Mouse (Mus musculus) midbrain, embryonic 16.5 days (tissue): ENCODE data around the gene Immp2l. TPM values are rescaled to one million over a fixed set of nuclear protein-coding genes. Genes with fewer than 3 reads are reported as not detected.

Experiments used
- ATAC-seq: fragments of 200-750 bp; cut with Nextera tagmentation; 2 replicates; pipeline ENCODE4 v1.8.0; 2017; ENCODE audit warnings: moderate TSS enrichment
- H3K27ac ChIP-seq: fragments of 300-500 bp; sonication (generic); 2 replicates; pipeline ENCODE4 v1.5.1; 2014; ENCODE audit warnings: mild to moderate bottlenecking, low read length, mixed read lengths
- H3K27me3 ChIP-seq: fragments of 300-500 bp; sonication (generic); 2 replicates; pipeline ENCODE4 v1.6.1; 2014; ENCODE audit warnings: low read depth, low read length, mixed read lengths; ENCODE audit not compliant: control insufficient read depth, insufficient read depth
- H3K36me3 ChIP-seq: fragments of 300-500 bp; sonication (generic); 2 replicates; pipeline ENCODE4 v1.6.1; 2014; ENCODE audit warnings: mild to moderate bottlenecking, low read length, moderate library complexity, mixed read lengths; ENCODE audit not compliant: control insufficient read depth, insufficient read depth
- H3K4me1 ChIP-seq: fragments of 300-500 bp; sonication (generic); 2 replicates; pipeline ENCODE4 v1.6.1; 2014; ENCODE audit warnings: mild to moderate bottlenecking, low read length, mixed read lengths; ENCODE audit not compliant: control insufficient read depth, insufficient read depth
- H3K4me2 ChIP-seq: fragments of 300-500 bp; sonication (generic); 2 replicates; pipeline ENCODE4 v1.6.1; 2014; ENCODE audit warnings: mild to moderate bottlenecking, low read length, mixed read lengths
- H3K4me3 ChIP-seq: fragments of 300-500 bp; sonication (generic); 2 replicates; pipeline ENCODE4 v1.5.1; 2014; ENCODE audit warnings: low read depth, mild to moderate bottlenecking, low read length, moderate library complexity, mixed read lengths
- H3K9ac ChIP-seq: fragments of 300-500 bp; sonication (generic); 2 replicates; pipeline ENCODE4 v1.6.1; 2014; ENCODE audit warnings: low read depth, low read length, mixed read lengths
- H3K9me3 ChIP-seq: fragments of 300-500 bp; sonication (generic); replicated peaks from 2 replicates; pipeline ENCODE4 v1.6.1; 2014; ENCODE audit warnings: mild to moderate bottlenecking, low read length, mixed read lengths; ENCODE audit not compliant: control insufficient read depth, poor library complexity, severe bottlenecking
- WGBS: fragments of 180-500 bp; shearing (Covaris S2); extraction: QIAGEN DNeasy Blood & Tissue Kit; methylation state at CpG from one replicate; pipeline ENCODE4 v1.1.7; 2014; 5-methylcytosine and 5-hydroxymethylcytosine counted together
- polyA plus RNA-seq: library from polyadenylated mRNA; unstranded; fragments of >200 nt; fragmentation: Nextera tagmentation; extraction: Ambion mirVana; gene quantifications from 2 replicates; pipeline ENCODE4 v1.2.1, GENCODE M21; 2015

The Immp2l gene
- polyA plus RNA-seq, 1 experiment from 2014 or later, result 6.6 TPM

DNA sequence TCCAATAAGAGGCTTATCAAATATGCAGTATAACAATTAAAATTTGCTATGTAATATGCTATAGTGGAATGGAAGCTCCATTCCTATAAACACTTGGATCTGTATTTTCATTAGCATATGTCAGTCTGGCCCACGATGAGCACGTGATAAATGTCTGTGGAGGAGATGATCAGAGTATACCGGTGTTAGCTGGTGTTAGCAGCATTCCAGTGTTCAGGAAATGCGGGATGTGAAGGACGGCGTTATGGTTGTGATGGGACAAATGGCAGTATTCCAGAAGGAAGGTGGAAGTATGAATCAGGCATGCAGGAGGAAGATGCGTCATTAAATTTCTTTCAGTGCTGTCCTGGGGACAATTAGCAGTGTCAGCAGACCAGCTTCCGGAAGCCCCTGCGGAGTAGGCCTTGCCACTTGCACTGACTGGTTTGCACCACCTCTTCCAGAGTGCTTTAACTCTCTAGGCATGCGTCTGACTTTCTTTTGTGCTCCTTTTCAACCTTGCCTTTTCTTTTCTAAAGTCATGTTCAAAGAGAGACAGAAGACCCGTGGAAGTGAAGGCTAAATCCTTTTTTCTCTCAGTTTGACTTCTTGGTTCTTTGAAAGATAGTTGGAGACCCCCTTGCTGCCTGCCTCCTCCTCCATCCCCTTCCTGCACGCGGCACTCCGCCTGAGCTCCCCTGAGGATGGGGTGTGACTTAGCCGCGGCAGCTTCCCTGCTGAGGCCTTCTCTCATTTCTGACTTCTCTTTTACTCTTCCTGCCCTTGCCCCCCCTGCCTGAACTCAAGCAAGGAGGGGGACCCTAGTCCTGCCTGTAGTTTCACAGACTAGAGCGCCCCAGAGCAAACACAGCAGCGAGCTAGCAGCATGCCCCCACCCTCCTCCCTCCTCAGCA lies 541.9 kb downstream of the Immp2l start:
- no peaks in the 10 kb centered on the region for H3K27me3 ChIP-seq
- 14% methylated on average over 18 of the region's 18 CpGs for WGBS
- no peak overlapping the region for H3K27ac ChIP-seq
- H3K4me3 ChIP-seq, result no peak overlapping the region
- H3K36me3 ChIP-seq, result no peaks in the 10 kb centered on the region
- H3K4me1 ChIP-seq, result peaks cover 10% of the 10 kb centered on the region
- H3K9me3 ChIP-seq, result no peaks in the 10 kb centered on the region
- H3K9ac ChIP-seq, result peak overlapping the region; percentile 8; the same call in 1 of the 2 replicates
- peak overlapping the region; percentile 39 for H3K4me2 ChIP-seq
- peak; percentile 87 for ATAC-seq

DNA sequence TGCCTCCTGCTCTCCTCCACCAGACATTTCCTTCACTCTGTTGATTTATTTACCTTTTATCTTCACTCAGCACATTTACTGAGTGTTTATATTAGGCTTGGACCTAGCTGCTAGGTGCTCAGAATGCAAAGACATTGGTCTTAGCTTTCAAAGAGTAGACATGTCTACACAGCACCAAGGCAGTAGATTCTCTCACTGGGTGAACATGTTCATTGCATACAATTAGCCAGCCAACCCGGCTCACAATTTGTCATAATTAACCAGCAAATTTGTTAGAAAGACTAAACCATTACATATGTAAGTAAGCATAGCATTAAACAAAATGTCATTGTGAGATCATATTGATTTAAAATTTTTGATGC lies 542.5 kb downstream of the Immp2l start:
- peak overlapping the region; percentile 39 for H3K4me2 ChIP-seq
- H3K4me3 ChIP-seq, result no peak overlapping the region
- H3K27ac ChIP-seq, result no peak overlapping the region
- no peaks in the 10 kb centered on the region for H3K9me3 ChIP-seq
- peak overlapping the region; percentile 8; the same call in 1 of the 2 replicates for H3K9ac ChIP-seq
- ATAC-seq, result no peak; the same call in 1 of the 2 replicates
- 34% methylated on average over 1 of the region's 1 CpGs for WGBS
- no peaks in the 10 kb centered on the region for H3K27me3 ChIP-seq
- peaks cover 10% of the 10 kb centered on the region for H3K4me1 ChIP-seq
- no peaks in the 10 kb centered on the region for H3K36me3 ChIP-seq

DNA sequence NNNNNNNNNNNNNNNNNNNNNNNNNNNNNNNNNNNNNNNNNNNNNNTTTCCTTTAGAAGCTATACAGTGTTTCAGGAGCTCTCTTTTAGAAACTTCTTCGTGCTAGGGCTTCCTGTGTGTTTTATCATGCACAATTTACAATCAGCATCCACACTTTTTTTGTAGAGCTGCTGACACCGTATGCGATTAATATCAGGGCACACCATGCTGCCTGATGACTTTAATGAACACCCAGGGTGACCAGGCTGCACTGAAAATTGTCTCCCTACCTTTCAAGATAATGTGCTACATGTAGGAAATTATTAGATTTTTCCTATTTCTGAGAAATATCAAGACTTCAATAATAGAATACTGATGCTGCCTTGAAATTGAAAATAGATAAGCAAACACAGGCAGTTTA lies 549.9 kb downstream of the Immp2l start:
- H3K27ac ChIP-seq, result no peak overlapping the region
- ATAC-seq, result no peak
- H3K4me3 ChIP-seq, result no peak overlapping the region
- H3K4me1 ChIP-seq, result no peaks in the 10 kb centered on the region
- no peak overlapping the region for H3K4me2 ChIP-seq
- no peaks in the 10 kb centered on the region for H3K27me3 ChIP-seq
- H3K9ac ChIP-seq, result no peak overlapping the region
- H3K9me3 ChIP-seq, result no peaks in the 10 kb centered on the region
- no peaks in the 10 kb centered on the region for H3K36me3 ChIP-seq
- WGBS, result 33% methylated on average over 3 of the region's 3 CpGs

DNA sequence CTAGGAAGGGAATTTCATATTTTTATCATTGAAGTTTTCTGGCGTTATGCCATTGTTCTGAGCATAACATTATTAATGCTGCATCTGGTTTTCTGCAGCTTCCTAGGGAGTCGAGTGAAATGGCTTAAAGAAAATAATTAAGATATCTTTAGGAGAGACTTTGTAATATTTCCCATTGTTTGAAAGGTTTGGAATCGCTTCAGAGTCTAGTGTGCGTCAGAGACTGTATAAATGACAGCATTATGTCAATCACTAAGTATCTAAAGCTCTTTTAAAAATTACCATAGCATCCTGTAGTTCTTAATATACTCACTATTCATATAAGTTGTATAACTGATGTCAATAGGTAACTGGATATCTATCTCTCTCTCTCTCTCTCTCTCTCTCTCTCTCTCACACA lies 551.3 kb downstream of the Immp2l start:
- 52% methylated on average over 4 of the region's 4 CpGs for WGBS
- Histone ChIP-seq H3K9ac (no peak overlapping the region), H3K4me2 (no peak overlapping the region)

DNA sequence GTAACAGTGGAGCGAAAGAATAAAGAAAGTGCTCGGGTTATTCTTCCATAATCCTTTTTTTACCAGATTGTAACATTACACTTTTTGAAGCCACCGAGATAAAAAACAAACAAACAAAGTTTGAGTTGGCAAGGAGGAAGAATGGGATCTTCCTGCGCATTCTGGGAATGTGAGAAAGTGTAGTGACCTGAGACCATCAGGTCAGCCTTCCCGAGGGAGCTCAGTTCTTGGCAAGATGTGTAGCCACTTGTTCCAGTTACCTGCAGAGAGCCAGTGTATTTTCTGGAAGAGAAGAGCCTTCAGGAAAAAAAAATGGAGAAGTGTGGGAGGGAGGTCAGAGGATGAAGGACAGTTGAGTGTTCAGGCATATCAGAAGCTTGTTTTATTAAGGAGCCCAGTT lies 569.5 kb downstream of the Immp2l start:
- H3K27me3 ChIP-seq, result no peaks in the 10 kb centered on the region
- H3K4me1 ChIP-seq, result no peaks in the 10 kb centered on the region
- H3K4me2 ChIP-seq, result no peak overlapping the region
- H3K9ac ChIP-seq, result no peak overlapping the region
- H3K36me3 ChIP-seq, result no peaks in the 10 kb centered on the region
- ATAC-seq, result no peak
- no peaks in the 10 kb centered on the region for H3K9me3 ChIP-seq
- WGBS, result 81% methylated on average over 5 of the region's 5 CpGs
- H3K4me3 ChIP-seq, result no peak overlapping the region
- no peak overlapping the region for H3K27ac ChIP-seq

More for the DNA sequence above, 551.3 kb downstream of the Immp2l start:
- no peaks in the 10 kb centered on the region for H3K27me3 ChIP-seq
- no peak overlapping the region for H3K4me3 ChIP-seq
- H3K27ac ChIP-seq, result no peak overlapping the region
- no peaks in the 10 kb centered on the region for H3K36me3 ChIP-seq
- H3K9me3 ChIP-seq, result no peaks in the 10 kb centered on the region
- H3K4me1 ChIP-seq, result no peaks in the 10 kb centered on the region
- ATAC-seq, result no peak

DNA sequence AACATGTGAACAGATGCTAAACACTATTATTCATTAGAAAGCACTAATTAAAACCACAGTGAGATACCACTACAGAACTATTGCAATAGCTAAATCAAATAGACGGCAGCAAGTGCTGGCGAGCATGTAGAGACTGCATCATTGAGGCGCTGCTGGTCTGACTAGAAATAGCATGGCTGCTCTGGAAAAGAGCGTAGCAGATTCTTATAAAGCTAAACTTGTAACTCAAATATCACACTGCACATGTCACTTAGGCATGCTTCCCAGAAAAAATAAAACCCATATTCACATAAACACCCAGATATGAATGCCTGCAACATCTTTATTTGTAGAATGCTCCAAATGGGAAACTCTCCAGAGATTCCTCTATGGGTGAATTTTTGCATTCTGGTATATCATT lies 570.1 kb downstream of the Immp2l start:
- H3K4me1 ChIP-seq, result no peaks in the 10 kb centered on the region
- H3K4me2 ChIP-seq, result no peak overlapping the region
- no peak overlapping the region for H3K4me3 ChIP-seq
- WGBS, result 92% methylated on average over 4 of the region's 4 CpGs
- H3K9ac ChIP-seq, result no peak overlapping the region
- H3K27ac ChIP-seq, result no peak overlapping the region
- H3K36me3 ChIP-seq, result no peaks in the 10 kb centered on the region
- no peaks in the 10 kb centered on the region for H3K9me3 ChIP-seq
- ATAC-seq, result no peak
- H3K27me3 ChIP-seq, result no peaks in the 10 kb centered on the region

DNA sequence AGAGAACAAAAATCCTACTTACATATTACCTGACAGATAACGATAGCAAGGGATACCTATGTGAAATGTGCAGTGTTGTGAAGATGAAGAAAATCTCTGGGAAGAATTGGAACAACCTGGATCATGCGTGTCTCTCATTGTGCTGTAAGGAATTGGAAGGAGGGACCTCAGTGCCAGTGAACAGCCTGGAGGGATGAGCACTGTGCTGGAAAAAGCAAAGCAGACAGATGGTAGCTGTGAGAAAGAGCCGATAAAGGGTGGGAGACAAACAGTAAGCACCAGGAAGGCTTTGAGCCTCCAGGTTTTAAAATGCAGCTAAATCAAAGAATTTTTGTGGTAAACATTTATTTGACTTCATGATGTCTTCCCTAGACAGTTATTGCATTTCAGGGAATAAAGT lies 591.4 kb downstream of the Immp2l start:
- no peak for ATAC-seq
- 76% methylated on average over 3 of the region's 3 CpGs for WGBS
- H3K4me2 ChIP-seq, result no peak overlapping the region
- H3K36me3 ChIP-seq, result no peaks in the 10 kb centered on the region
- no peak overlapping the region for H3K9ac ChIP-seq
- no peaks in the 10 kb centered on the region for H3K9me3 ChIP-seq
- no peaks in the 10 kb centered on the region for H3K27me3 ChIP-seq
- no peak overlapping the region for H3K27ac ChIP-seq
- no peak overlapping the region for H3K4me3 ChIP-seq
- no peaks in the 10 kb centered on the region for H3K4me1 ChIP-seq

DNA sequence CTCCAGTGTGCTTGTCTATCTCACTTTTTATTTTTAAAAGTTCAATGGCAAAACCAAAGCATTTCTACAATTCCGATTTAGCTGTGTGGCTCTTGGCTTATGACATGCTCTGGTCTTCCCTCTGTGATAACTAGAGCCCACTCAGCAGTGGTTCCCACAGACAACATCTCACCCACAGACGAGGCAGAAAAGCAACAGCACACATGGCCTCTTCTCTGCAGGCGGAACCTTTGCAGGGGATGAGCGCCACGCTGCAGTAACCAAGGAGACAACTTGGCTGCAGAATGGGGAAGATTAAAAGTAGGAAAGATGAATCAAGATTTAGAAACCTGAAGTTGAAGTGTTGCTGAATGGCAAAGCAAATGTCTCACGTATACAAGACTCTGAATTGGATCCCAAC lies 597.5 kb downstream of the Immp2l start:
- Histone ChIP-seq H3K9ac (no peak overlapping the region), H3K4me1 (no peaks in the 10 kb centered on the region), H3K4me2 (no peak overlapping the region), H3K27me3 (no peaks in the 10 kb centered on the region), H3K4me3 (no peak overlapping the region), H3K9me3 (no peaks in the 10 kb centered on the region), H3K27ac (no peak overlapping the region), H3K36me3 (no peaks in the 10 kb centered on the region)
- ATAC-seq, result no peak
- WGBS, result 84% methylated on average over 6 of the region's 6 CpGs

DNA sequence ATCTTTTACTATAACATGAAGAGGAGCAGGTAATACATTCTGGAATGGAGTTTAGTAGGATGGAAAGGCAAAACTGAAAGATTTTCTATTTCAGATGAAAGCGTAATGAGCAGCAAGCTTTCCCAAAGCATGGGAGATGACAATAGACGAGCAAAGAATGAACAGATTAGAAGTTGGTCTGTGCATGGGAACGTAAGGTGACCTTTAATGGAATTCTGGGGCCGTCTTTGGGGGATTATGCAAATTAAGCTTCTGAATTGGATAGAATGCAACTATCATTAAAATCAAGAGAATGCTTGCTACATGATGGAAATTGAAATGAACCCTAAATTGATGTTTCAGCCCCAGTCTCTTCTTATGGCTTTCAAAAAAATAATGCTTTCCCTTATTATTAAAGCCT lies 619.4 kb downstream of the Immp2l start:
- no peak overlapping the region for H3K27ac ChIP-seq
- H3K9me3 ChIP-seq, result no peaks in the 10 kb centered on the region
- WGBS, result 14% methylated on average over 4 of the region's 4 CpGs
- H3K4me3 ChIP-seq, result no peak overlapping the region
- no peaks in the 10 kb centered on the region for H3K36me3 ChIP-seq
- H3K4me1 ChIP-seq, result peaks cover 5% of the 10 kb centered on the region; the same call in 1 of the 2 replicates
- ATAC-seq, result no peak
- H3K4me2 ChIP-seq, result no peak overlapping the region
- H3K9ac ChIP-seq, result no peak overlapping the region
- H3K27me3 ChIP-seq, result no peaks in the 10 kb centered on the region
